ENCODE assay signal across 8 mouse cellular contexts in the genomic region with DNA sequence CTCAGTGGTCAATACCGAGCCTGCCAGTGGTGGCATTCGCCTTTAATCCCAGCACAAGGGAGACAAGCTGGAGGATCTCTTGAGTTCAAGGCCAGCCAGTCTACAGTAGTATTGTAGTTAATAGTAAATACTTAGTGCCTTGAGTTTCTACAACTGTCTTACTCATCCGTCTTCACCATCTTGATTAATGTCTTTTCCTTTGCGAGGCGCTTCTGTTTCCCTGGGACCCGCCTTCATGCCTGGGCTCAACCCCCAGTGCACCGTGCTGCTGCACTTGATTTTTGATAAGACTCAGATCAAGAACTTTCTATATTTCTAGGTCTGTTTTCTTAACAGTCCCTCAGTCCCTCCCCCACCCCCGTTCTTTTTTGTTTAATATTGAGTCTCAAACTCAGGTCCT. TPM values are rescaled to one million over a fixed set of nuclear protein-coding genes. Genes with fewer than 3 reads are reported as not detected.
DNase-seq lines count a peak whose midpoint lies in the region; ATAC-seq and TF ChIP-seq lines count a peak whose summit lies in the region.

No protein-coding gene starts in this region.

- H3K36me3 ChIP-seq in neural tube, embryonic 11.5 days (ENCODE audit: control insufficient read depth, insufficient read depth, low read length): no peaks in the 10 kb centered on the region
- H3K36me3 ChIP-seq in liver, embryonic 11.5 days (ENCODE audit: control insufficient read depth, insufficient read depth, low read length): 0 out of 2 replicates have a peak, but pooled peaks cover 3% of the 10 kb centered on the region
- no peaks in the 10 kb centered on the region for H3K36me3 ChIP-seq in stomach, postnatal 0 days (ENCODE audit: control insufficient read depth, insufficient read depth, low read length)

- DNase-seq in adrenal gland, postnatal 14 days: peak; percentile 27
- DNase-seq in adrenal gland, postnatal 10 days: no peak
- DNase-seq in neural tube, embryonic 11.5 days (ENCODE audit: low spot score): no peak
- no peak for DNase-seq in neural tube, embryonic 10.5 days (ENCODE audit: extremely low spot score, low spot score)
- DNase-seq in liver, embryonic 11.5 days (ENCODE audit: low spot score): no peak
- DNase-seq in stomach, postnatal 0 days (ENCODE audit: low spot score): no peak
- no peak for DNase-seq in Muller cell, postnatal 12 days (ENCODE audit: inconsistent ontology term)
- no peak for DNase-seq in gastrocnemius, postnatal 36 days

- no peaks in the 10 kb centered on the region for H3K9me3 ChIP-seq in neural tube, embryonic 11.5 days (ENCODE audit: control insufficient read depth, low read length)
- H3K9me3 ChIP-seq in liver, embryonic 11.5 days (ENCODE audit: control insufficient read depth, low read length): no peaks in the 10 kb centered on the region
- no peaks in the 10 kb centered on the region for H3K9me3 ChIP-seq in stomach, postnatal 0 days (ENCODE audit: control insufficient read depth, low read length)

- no peak overlapping the region for H3K9ac ChIP-seq in neural tube, embryonic 11.5 days (ENCODE audit: low read length)
- H3K9ac ChIP-seq in liver, embryonic 11.5 days (ENCODE audit: low read depth, low read length): peak overlapping the region; percentile 86
- peak overlapping the region; percentile 82; the same call in 1 of the 2 replicates for H3K9ac ChIP-seq in stomach, postnatal 0 days (ENCODE audit: low read length)

- TF ChIP-seq EP300 in stomach, postnatal 0 days (optimal IDR thresholded peaks at IDR 0.05): no peak

- peak overlapping the region; percentile 100; the same call in 1 of the 2 replicates for H3K4me2 ChIP-seq in neural tube, embryonic 11.5 days (ENCODE audit: low read depth)
- peak overlapping the region; percentile 98 for H3K4me2 ChIP-seq in liver, embryonic 11.5 days
- peak overlapping the region; percentile 100 for H3K4me2 ChIP-seq in stomach, postnatal 0 days (replicated peaks; ENCODE audit: low read depth)

- intact Hi-C loops in gastrocnemius, postnatal 36 days (cut with DNase I): no loop called here

- TF ChIP-seq CTCF in stomach, postnatal 0 days (IDR thresholded peaks at IDR 0.05; ENCODE audit: low read depth): no peak

- WGBS in neural tube, embryonic 11.5 days: 33% methylated on average over 8 of the region's 8 CpGs
- 27% methylated on average over 8 of the region's 8 CpGs for WGBS in liver, embryonic 11.5 days
- WGBS in stomach, postnatal 0 days: 34% methylated on average over 8 of the region's 8 CpGs

- ATAC-seq in neural tube, embryonic 11.5 days (ENCODE audit: insufficient read depth, low FRiP score, low TSS enrichment): no peak
- no peak for ATAC-seq in liver, embryonic 11.5 days (replicated peaks; ENCODE audit: low FRiP score)
- no peak for ATAC-seq in stomach, postnatal 0 days (ENCODE audit: low FRiP score, low TSS enrichment)

- H3K27me3 ChIP-seq in neural tube, embryonic 11.5 days (ENCODE audit: control insufficient read depth, insufficient read depth, low read length): no peaks in the 10 kb centered on the region
- no peaks in the 10 kb centered on the region for H3K27me3 ChIP-seq in liver, embryonic 11.5 days (replicated peaks; ENCODE audit: control insufficient read depth, insufficient read depth, low read length)
- H3K27me3 ChIP-seq in stomach, postnatal 0 days (ENCODE audit: control insufficient read depth, insufficient read depth, low read length): no peaks in the 10 kb centered on the region

- H3K4me1 ChIP-seq in neural tube, embryonic 11.5 days (ENCODE audit: control insufficient read depth, insufficient read depth, low read length): peaks cover 10% of the 10 kb centered on the region; the same call in 1 of the 2 replicates
- no peaks in the 10 kb centered on the region; the same call in none of the 2 replicates for H3K4me1 ChIP-seq in liver, embryonic 11.5 days (replicated peaks; ENCODE audit: control insufficient read depth, insufficient read depth, low read length)
- H3K4me1 ChIP-seq in stomach, postnatal 0 days (replicated peaks; ENCODE audit: control insufficient read depth, insufficient read depth): no peaks in the 10 kb centered on the region; the same call in 1 of the 2 replicates

- no peak overlapping the region for H3K27ac ChIP-seq in neural tube, embryonic 11.5 days (ENCODE audit: low read depth, low read length)
- peak overlapping the region; percentile 4; the same call in 1 of the 2 replicates for H3K27ac ChIP-seq in liver, embryonic 11.5 days (ENCODE audit: low read depth, low read length)
- H3K27ac ChIP-seq in stomach, postnatal 0 days (replicated peaks): no peak overlapping the region

- H3K4me3 ChIP-seq in neural tube, embryonic 11.5 days (ENCODE audit: low read depth, low read length): no peak overlapping the region
- H3K4me3 ChIP-seq in liver, embryonic 11.5 days (ENCODE audit: low read depth, low read length): peak overlapping the region; percentile 93
- H3K4me3 ChIP-seq in stomach, postnatal 0 days (ENCODE audit: low read depth, low read length): peak overlapping the region; percentile 87

RNA-seq across cellular contexts. Expression of gene Mpc1, which starts 2.4 kb away (rescaled TPM):
- total RNA-seq in adrenal gland, postnatal 14 days (2021): 356 and 378 TPM in 2 replicates
- 100 to 1,000 TPM; 347 to 385 TPM for total RNA-seq in adrenal gland, postnatal 10 days (2021)
- 114 and 128 TPM in 2 replicates for polyA plus RNA-seq in neural tube, embryonic 11.5 days (2014; fragmentation: Nextera tagmentation; extraction: Ambion mirVana)
- 123 and 129 TPM in 2 replicates for polyA plus RNA-seq in liver, embryonic 11.5 days (2014; fragmentation: Nextera tagmentation; extraction: Ambion mirVana)
- 292 and 304 TPM in 2 replicates for polyA plus RNA-seq in stomach, postnatal 0 days (2015; fragmentation: Nextera tagmentation; extraction: Ambion mirVana)
- 100 to 1,000 TPM; 378 to 448 TPM for total RNA-seq in gastrocnemius, postnatal 36 days (2021)

RNA-seq across cellular contexts. Expression of gene Sft2d1, which starts 25.8 kb away (rescaled TPM):
- total RNA-seq in adrenal gland, postnatal 14 days (2021): 37.7 and 40.5 TPM in 2 replicates
- total RNA-seq in adrenal gland, postnatal 10 days (2021): 10 to 100 TPM; 38.4 to 45.0 TPM
- 67.1 and 67.3 TPM in 2 replicates for polyA plus RNA-seq in neural tube, embryonic 11.5 days (2014; fragmentation: Nextera tagmentation; extraction: Ambion mirVana)
- 73.2 and 83.3 TPM in 2 replicates for polyA plus RNA-seq in liver, embryonic 11.5 days (2014; fragmentation: Nextera tagmentation; extraction: Ambion mirVana)
- 96.2 and 104 TPM in 2 replicates for polyA plus RNA-seq in stomach, postnatal 0 days (2015; fragmentation: Nextera tagmentation; extraction: Ambion mirVana)
- 1 to 10 TPM; 5.0 to 5.7 TPM for total RNA-seq in gastrocnemius, postnatal 36 days (2021)

RNA-seq across cellular contexts. Expression of gene Ccr6, which starts 49.2 kb away (rescaled TPM):
- 3.8 TPM in 1 of 2 replicates, not detected in the other for total RNA-seq in adrenal gland, postnatal 14 days (2021)
- under 1 TPM; 0.61 to 0.93 TPM for total RNA-seq in adrenal gland, postnatal 10 days (2021)
- polyA plus RNA-seq in neural tube, embryonic 11.5 days (2014; fragmentation: Nextera tagmentation; extraction: Ambion mirVana): not detected in 2 replicates
- polyA plus RNA-seq in liver, embryonic 11.5 days (2014; fragmentation: Nextera tagmentation; extraction: Ambion mirVana): not detected in 2 replicates
- 0.13 and 0.17 TPM in 2 replicates for polyA plus RNA-seq in stomach, postnatal 0 days (2015; fragmentation: Nextera tagmentation; extraction: Ambion mirVana)
- not detected for total RNA-seq in gastrocnemius, postnatal 36 days (2021)

RNA-seq across cellular contexts. Expression of gene Prr18, which starts 52.2 kb away (rescaled TPM):
- total RNA-seq in adrenal gland, postnatal 14 days (2021): 0.33 and 0.41 TPM in 2 replicates
- under 1 TPM; 0.24 to 0.45 TPM for total RNA-seq in adrenal gland, postnatal 10 days (2021)
- 0.89 and 1.4 TPM in 2 replicates for polyA plus RNA-seq in neural tube, embryonic 11.5 days (2014; fragmentation: Nextera tagmentation; extraction: Ambion mirVana)
- 0.05 and 0.13 TPM in 2 replicates for polyA plus RNA-seq in liver, embryonic 11.5 days (2014; fragmentation: Nextera tagmentation; extraction: Ambion mirVana)
- 0.50 and 0.62 TPM in 2 replicates for polyA plus RNA-seq in stomach, postnatal 0 days (2015; fragmentation: Nextera tagmentation; extraction: Ambion mirVana)
- total RNA-seq in gastrocnemius, postnatal 36 days (2021): under 1 TPM in 1 of 2 experiments, not detected in 1; 0.07 TPM
